Mouse (Mus musculus) liver, adult (tissue): Measurements from ENCODE around the gene Btbd35f5.
"Not testable (repeated sequence)": the region's sequence is repeated elsewhere in the genome, so short reads cannot be mapped to it uniquely, and the experiment has no call there.

Experiments
- GATA4 ChIP-seq: IDR thresholded peaks from 2 replicates; pipeline ENCODE4 v1.6.1; 2014; ENCODE audit warnings: mild to moderate bottlenecking, low read length; ENCODE audit not compliant: insufficient replicate concordance

Gene Btbd35f5

DNA sequence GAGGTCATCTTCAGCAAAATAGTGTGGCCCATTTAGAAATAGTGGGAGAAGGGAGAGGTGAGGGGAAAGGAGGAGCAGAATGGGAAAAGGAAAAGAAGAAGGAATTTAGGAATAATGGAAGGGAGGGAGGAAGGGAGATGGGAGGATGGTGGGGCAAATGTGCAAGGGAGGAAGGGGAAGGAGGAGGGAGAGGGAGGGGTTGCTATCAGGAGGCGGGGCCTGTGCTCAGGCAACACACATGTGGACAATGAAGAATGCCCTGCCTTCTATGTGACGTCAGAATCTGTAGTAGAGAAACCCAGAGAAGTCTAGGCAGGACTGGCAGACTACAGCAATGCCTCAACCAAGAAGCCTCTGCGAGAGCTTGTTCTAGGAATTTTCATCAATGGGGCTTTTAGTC, at the start of gene Btbd35f5:
Gene Btbd35f5, plus strand, starts transcription at position 301 of the 400 bp plus-strand sequence.
- not testable (repeated sequence) for TF ChIP-seq GATA4

- TF ChIP-seq GATA4: not testable (repeated sequence)
Observed at GRCm38 (mm10) chrX:32941468-32941867, 32.2 kb upstream of the Btbd35f5 start, which contains the start of gene Gm21789. TSS of gene Gm21789 (plus strand) at chrX:32941768.
